Mouse (Mus musculus): ENCODE measurements around the gene Ireb2. TPM values are rescaled to one million over a fixed set of nuclear protein-coding genes. Genes with fewer than 3 reads are reported as not detected.

Ireb2 gene
- total and polyA plus RNA-seq, 3 experiments: 13.8 to 26.4 (median 25.1) TPM

- H3K79me2 ChIP-seq (ENCODE audit: control insufficient read depth, insufficient read depth, low read length, poor library complexity): no peaks in the 10 kb centered on the region
- no peaks in the 10 kb centered on the region for H3K9me3 ChIP-seq (replicated peaks; ENCODE audit: insufficient read depth, low read length)
- no peak for DNase-seq (ENCODE audit: low read depth, low spot score)
- H3K27me3 ChIP-seq (ENCODE audit: control insufficient read depth in 1 of 2, insufficient read depth in 2 of 2, low read length in 2 of 2): peaks cover 2 to 5% of the 10 kb centered on the region in 2 experiments; a peak in 2 of 4 replicates
- H3K27ac ChIP-seq (ENCODE audit: control insufficient read depth, low read depth, low read length): no peak overlapping the region
- no peaks in the 10 kb centered on the region for H3K36me3 ChIP-seq (ENCODE audit: control insufficient read depth in 1 of 2, insufficient read depth in 2 of 2, low read length in 2 of 2)
- H3K4me1 ChIP-seq (ENCODE audit: control insufficient read depth in 1 of 2, insufficient read depth in 2 of 2, low read length in 2 of 2): no peaks in the 10 kb centered on the region
- no peak overlapping the region for H3K9ac ChIP-seq (ENCODE audit: control insufficient read depth, low read depth, low read length, poor library complexity, severe bottlenecking)
- no peak for TF ChIP-seq KAT2A (conservative IDR thresholded peaks at IDR 0.05; ENCODE audit: low read depth, low read length)
- TF ChIP-seq ZC3H11A (IDR thresholded peaks at IDR 0.05; ENCODE audit: low read depth, low read length): no peak
- no peak overlapping the region for H3K4me3 ChIP-seq (ENCODE audit: control insufficient read depth in 1 of 2, insufficient read depth in 1 of 2, low read depth in 2 of 2, low read length in 2 of 2)
Measured at GRCm38 (mm10) chr9:54816508-54817201, 46.9 kb upstream of the Ireb2 start.

- Histone ChIP-seq H3K4me1 (ENCODE audit: control insufficient read depth in 1 of 2, insufficient read depth in 2 of 2, low read length in 2 of 2) (no peaks in the 10 kb centered on the region), H3K27me3 (ENCODE audit: control insufficient read depth in 1 of 2, insufficient read depth in 2 of 2, low read length in 2 of 2) (peaks cover 4 to 5% of the 10 kb centered on the region in 2 experiments; a peak in 3 of 4 replicates), H3K36me3 (ENCODE audit: control insufficient read depth in 1 of 2, insufficient read depth in 2 of 2, low read length in 2 of 2) (no peaks in the 10 kb centered on the region), H3K4me3 (ENCODE audit: control insufficient read depth in 1 of 2, insufficient read depth in 1 of 2, low read depth in 2 of 2, low read length in 2 of 2) (no peak overlapping the region), H3K9ac (ENCODE audit: control insufficient read depth, low read depth, low read length, poor library complexity, severe bottlenecking) (no peak overlapping the region), H3K27ac (ENCODE audit: control insufficient read depth, low read depth, low read length) (no peak overlapping the region), H3K79me2 (ENCODE audit: control insufficient read depth, insufficient read depth, low read length, poor library complexity) (no peaks in the 10 kb centered on the region), H3K9me3 (replicated peaks; ENCODE audit: insufficient read depth, low read length) (no peaks in the 10 kb centered on the region)
- TF ChIP-seq MAX (IDR thresholded peaks at IDR 0.05; ENCODE audit: low read length): no peak
- TF ChIP-seq SMC3 (IDR thresholded peaks at IDR 0.05; ENCODE audit: low read depth, low read length): peak; percentile 55
- TF ChIP-seq CHD1 (IDR thresholded peaks at IDR 0.05; ENCODE audit: low read depth, low read length): no peak
- no peak for TF ChIP-seq E2F4 (IDR thresholded peaks at IDR 0.05; ENCODE audit: borderline replicate concordance, low read depth, low read length)
- TF ChIP-seq GATA1 (IDR thresholded peaks at IDR 0.05; ENCODE audit: low read depth, low read length): peak; percentile 39; the same call in 1 of the 2 replicates
- TF ChIP-seq CTCF (IDR thresholded peaks at IDR 0.05 in 2 of 3, conservative IDR thresholded peaks at IDR 0.05 in 1 of 3; ENCODE audit: control insufficient read depth in 1 of 3, insufficient read depth in 1 of 3, low read depth in 2 of 3, low read length in 3 of 3, poor library complexity in 1 of 3, severe bottlenecking in 1 of 3): peak; percentile 23 to 72 (median 58); a peak in 5 of 6 replicates
- TF ChIP-seq JUND (IDR thresholded peaks at IDR 0.05; ENCODE audit: low read depth, low read length): no peak
- TF ChIP-seq USF2 (IDR thresholded peaks at IDR 0.05; ENCODE audit: borderline replicate concordance in 1 of 2, insufficient read depth in 1 of 2, low read depth in 1 of 2, low read length in 2 of 2): no peak
- no peak for TF ChIP-seq ZKSCAN1 (IDR thresholded peaks at IDR 0.05; ENCODE audit: low read depth, low read length)
- no peak for TF ChIP-seq MYC (IDR thresholded peaks at IDR 0.05; ENCODE audit: low read depth, low read length)
- no peak for TF ChIP-seq EP300 (IDR thresholded peaks at IDR 0.05; ENCODE audit: low read depth in 1 of 2, low read length in 2 of 2)
- TF ChIP-seq BHLHE40 (IDR thresholded peaks at IDR 0.05; ENCODE audit: borderline replicate concordance, low read depth, low read length): no peak
- no peak for TF ChIP-seq UBTF (IDR thresholded peaks at IDR 0.05; ENCODE audit: borderline replicate concordance, insufficient read depth, low read depth, low read length)
- peak; percentile 42 for TF ChIP-seq ZC3H11A (IDR thresholded peaks at IDR 0.05; ENCODE audit: low read depth, low read length)
- TF ChIP-seq RAD21 (IDR thresholded peaks at IDR 0.05; ENCODE audit: low read depth, low read length): peak; percentile 75
- DNase-seq (ENCODE audit: low read depth, low spot score): peak; percentile 54
Measured at GRCm38 (mm10) chr9:54821442-54822100, 42.0 kb upstream of the Ireb2 start.

All from MEL (cell line).